Mouse (Mus musculus): ENCODE measurements around the gene Hnf4a. TPM values are rescaled to one million over a fixed set of nuclear protein-coding genes. Genes with fewer than 3 reads are reported as not detected.

The Hnf4a gene
- polyA plus RNA-seq, 1 experiment from 2014 or later = not detected

GRCm38 (mm10) chr2:163601712-163602100, 95.1 kb downstream of the Hnf4a start:
- peak overlapping the region; percentile 92 for H3K4me3 ChIP-seq (ENCODE audit: low read length)
- H3K27ac ChIP-seq (ENCODE audit: low read length) = no peak overlapping the region
- ATAC-seq (ENCODE audit: low read depth) = no peak
- H3K4me1 ChIP-seq (replicated peaks; ENCODE audit: control insufficient read depth, insufficient read depth, low read length) = peaks cover 12% of the 10 kb centered on the region
- 69% methylated on average over 7 of the region's 7 CpGs for WGBS
- peak overlapping the region; percentile 98 for H3K9ac ChIP-seq (ENCODE audit: low read length)
- peak overlapping the region; percentile 94 for H3K4me2 ChIP-seq (ENCODE audit: low read depth, low read length)
- no peaks in the 10 kb centered on the region for H3K9me3 ChIP-seq (ENCODE audit: control insufficient read depth, low read length)
- H3K27me3 ChIP-seq (ENCODE audit: control insufficient read depth, insufficient read depth, low read depth, low read length) = no peaks in the 10 kb centered on the region
- no peaks in the 10 kb centered on the region for H3K36me3 ChIP-seq (ENCODE audit: control insufficient read depth, insufficient read depth, low read length)

GRCm38 (mm10) chr2:163602101-163602971, 95.7 kb downstream of the Hnf4a start, which contains the start of gene Ttpal:
TSS of gene Ttpal (plus strand) at chr2:163602314.
- Histone ChIP-seq H3K27ac (ENCODE audit: low read length) (peak within 1 kb of the TSS; percentile 86), H3K9ac (ENCODE audit: low read length) (peak within 1 kb of the TSS; percentile 98), H3K4me3 (ENCODE audit: low read length) (peak within 1 kb of the TSS; percentile 92), H3K36me3 (ENCODE audit: control insufficient read depth, insufficient read depth, low read length) (no peaks in the 10 kb centered on the region), H3K27me3 (ENCODE audit: control insufficient read depth, insufficient read depth, low read depth, low read length) (no peaks in the 10 kb centered on the region), H3K4me1 (replicated peaks; ENCODE audit: control insufficient read depth, insufficient read depth, low read length) (peaks cover 9% of the 10 kb centered on the region), H3K9me3 (ENCODE audit: control insufficient read depth, low read length) (no peaks in the 10 kb centered on the region), H3K4me2 (ENCODE audit: low read depth, low read length) (peak within 1 kb of the TSS; percentile 94)
- WGBS = 1% methylated on average over 55 of the region's 57 CpGs
- ATAC-seq (ENCODE audit: low read depth) = peak; percentile 96

DNA sequence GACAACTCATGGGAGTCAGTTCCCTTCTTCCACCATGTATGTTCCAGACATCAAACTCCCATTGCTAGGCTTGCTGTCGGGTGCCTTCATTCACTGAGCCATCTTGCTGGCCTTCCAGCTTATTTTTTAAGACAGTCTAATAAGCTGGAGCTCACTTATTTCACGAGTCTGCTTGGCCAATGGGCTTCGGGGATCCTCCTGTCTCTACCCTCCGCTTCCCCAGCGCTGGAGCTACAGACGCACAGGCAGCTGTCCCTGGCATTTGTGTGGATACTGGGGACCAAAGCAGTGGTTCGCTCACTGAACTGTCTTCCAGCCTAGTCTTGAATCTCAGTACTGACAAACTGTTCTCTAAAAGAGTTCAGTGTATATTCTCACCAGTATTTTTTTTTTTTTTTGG, 99.6 kb downstream of the Hnf4a start:
- H3K9me3 ChIP-seq (ENCODE audit: control insufficient read depth, low read length) = no peaks in the 10 kb centered on the region
- 84% methylated on average over 7 of the region's 7 CpGs for WGBS
- H3K4me2 ChIP-seq (ENCODE audit: low read depth, low read length) = no peak overlapping the region
- H3K9ac ChIP-seq (ENCODE audit: low read length) = no peak overlapping the region
- no peak for ATAC-seq (ENCODE audit: low read depth)
- H3K4me1 ChIP-seq (replicated peaks; ENCODE audit: control insufficient read depth, insufficient read depth, low read length) = peaks cover 9% of the 10 kb centered on the region
- H3K27me3 ChIP-seq (ENCODE audit: control insufficient read depth, insufficient read depth, low read depth, low read length) = no peaks in the 10 kb centered on the region
- H3K27ac ChIP-seq (ENCODE audit: low read length) = no peak overlapping the region
- no peak overlapping the region for H3K4me3 ChIP-seq (ENCODE audit: low read length)
- no peaks in the 10 kb centered on the region for H3K36me3 ChIP-seq (ENCODE audit: control insufficient read depth, insufficient read depth, low read length)

DNA sequence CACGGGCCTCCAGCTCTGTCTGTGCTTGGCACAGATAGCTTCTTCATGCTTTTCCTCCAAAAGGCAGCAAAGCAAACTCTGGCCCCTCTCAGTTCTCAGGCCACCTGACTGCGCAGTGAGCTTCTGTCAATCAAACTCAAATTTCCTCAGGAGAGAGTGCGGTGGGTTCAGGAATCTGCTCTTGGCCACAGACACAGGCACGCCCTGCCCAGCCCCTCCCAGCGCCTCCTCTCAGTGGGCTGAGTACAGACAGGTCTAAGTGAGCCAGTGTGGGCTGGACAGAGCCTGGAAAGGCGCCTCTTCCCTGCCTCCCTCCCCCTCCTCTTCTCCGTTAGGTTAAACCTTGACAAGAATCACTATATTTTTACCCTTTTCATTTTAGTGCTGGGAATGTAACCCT, 101.4 kb downstream of the Hnf4a start:
- Histone ChIP-seq H3K4me2 (ENCODE audit: low read depth, low read length) (no peak overlapping the region), H3K9me3 (ENCODE audit: control insufficient read depth, low read length) (no peaks in the 10 kb centered on the region), H3K27ac (ENCODE audit: low read length) (no peak overlapping the region), H3K9ac (ENCODE audit: low read length) (no peak overlapping the region), H3K27me3 (ENCODE audit: control insufficient read depth, insufficient read depth, low read depth, low read length) (no peaks in the 10 kb centered on the region), H3K36me3 (ENCODE audit: control insufficient read depth, insufficient read depth, low read length) (no peaks in the 10 kb centered on the region), H3K4me1 (replicated peaks; ENCODE audit: control insufficient read depth, insufficient read depth, low read length) (peaks cover 1% of the 10 kb centered on the region), H3K4me3 (ENCODE audit: low read length) (no peak overlapping the region)
- ATAC-seq (ENCODE audit: low read depth) = no peak
- WGBS = 83% methylated on average over 7 of the region's 7 CpGs

DNA sequence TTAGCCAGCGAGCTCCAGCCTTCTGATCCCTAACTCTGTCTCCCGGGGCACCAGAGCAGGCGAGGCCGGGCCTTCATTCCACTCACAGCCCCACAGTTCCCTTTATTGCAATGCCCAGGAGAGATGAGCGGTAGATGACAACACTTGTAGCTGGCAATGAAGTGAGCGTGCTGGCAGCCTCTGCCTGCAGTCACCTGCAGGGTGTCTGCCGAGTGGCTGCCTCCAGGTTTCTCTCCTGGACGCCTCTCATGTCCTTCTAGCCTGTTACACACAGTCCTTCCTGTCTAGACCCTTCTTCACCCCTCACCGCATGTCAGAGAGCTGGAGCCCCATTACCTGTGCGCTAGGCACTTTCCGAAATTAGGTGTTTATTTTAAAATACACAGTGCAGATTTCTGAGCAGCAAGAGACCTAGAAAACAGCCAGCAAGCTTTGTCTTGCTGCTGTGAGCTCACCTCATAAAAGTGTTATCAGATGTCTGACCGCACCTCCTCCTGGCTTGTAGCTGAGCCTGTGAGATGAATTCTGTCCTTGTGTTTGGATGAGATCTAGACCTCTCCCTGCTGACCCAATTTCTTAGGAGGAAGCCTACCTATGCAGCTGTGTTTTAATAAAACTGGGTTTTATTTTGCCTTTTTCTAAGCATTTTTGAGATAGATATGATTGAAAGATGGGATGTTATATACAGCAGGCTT, 102.8 kb downstream of the Hnf4a start:
- Histone ChIP-seq H3K27me3 (ENCODE audit: control insufficient read depth, insufficient read depth, low read depth, low read length) (no peaks in the 10 kb centered on the region), H3K36me3 (ENCODE audit: control insufficient read depth, insufficient read depth, low read length) (peaks cover 9% of the 10 kb centered on the region), H3K4me3 (ENCODE audit: low read length) (no peak overlapping the region), H3K4me2 (ENCODE audit: low read depth, low read length) (no peak overlapping the region), H3K9ac (ENCODE audit: low read length) (no peak overlapping the region), H3K27ac (ENCODE audit: low read length) (no peak overlapping the region), H3K9me3 (ENCODE audit: control insufficient read depth, low read length) (no peaks in the 10 kb centered on the region), H3K4me1 (replicated peaks; ENCODE audit: control insufficient read depth, insufficient read depth, low read length) (no peaks in the 10 kb centered on the region)
- ATAC-seq (ENCODE audit: low read depth) = no peak
- 84% methylated on average over 12 of the region's 12 CpGs for WGBS

DNA sequence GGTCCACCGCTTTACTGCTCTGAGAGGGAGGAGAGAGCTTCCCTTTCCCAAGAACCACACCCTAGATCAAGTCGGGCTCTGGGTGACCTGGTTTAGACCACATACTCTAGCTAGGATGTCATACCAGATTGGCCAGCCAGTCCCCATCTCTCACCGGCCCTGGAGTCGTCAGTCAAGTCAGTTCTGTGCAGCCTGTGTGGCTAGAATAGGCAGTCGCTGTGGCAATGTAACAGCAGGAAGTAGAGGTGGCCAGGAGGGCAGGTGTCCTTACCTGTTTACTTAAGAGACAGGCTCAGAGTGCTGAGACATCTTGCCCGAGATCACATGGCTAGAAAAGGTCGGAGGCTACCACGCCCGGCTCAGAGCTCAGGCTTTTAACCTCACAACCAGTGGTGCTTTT, 104.6 kb downstream of the Hnf4a start:
- 74% methylated on average over 9 of the region's 9 CpGs for WGBS
- H3K9ac ChIP-seq (ENCODE audit: low read length) = no peak overlapping the region
- no peaks in the 10 kb centered on the region for H3K27me3 ChIP-seq (ENCODE audit: control insufficient read depth, insufficient read depth, low read depth, low read length)
- no peak overlapping the region for H3K27ac ChIP-seq (ENCODE audit: low read length)
- no peak overlapping the region for H3K4me3 ChIP-seq (ENCODE audit: low read length)
- no peaks in the 10 kb centered on the region for H3K4me1 ChIP-seq (replicated peaks; ENCODE audit: control insufficient read depth, insufficient read depth, low read length)
- no peak overlapping the region for H3K4me2 ChIP-seq (ENCODE audit: low read depth, low read length)
- no peak for ATAC-seq (ENCODE audit: low read depth)
- H3K36me3 ChIP-seq (ENCODE audit: control insufficient read depth, insufficient read depth, low read length) = peaks cover 19% of the 10 kb centered on the region
- no peaks in the 10 kb centered on the region for H3K9me3 ChIP-seq (ENCODE audit: control insufficient read depth, low read length)

- Histone ChIP-seq H3K36me3 (ENCODE audit: control insufficient read depth, insufficient read depth, low read length) (peaks cover 28% of the 10 kb centered on the region), H3K9me3 (ENCODE audit: control insufficient read depth, low read length) (no peaks in the 10 kb centered on the region), H3K9ac (ENCODE audit: low read length) (no peak overlapping the region), H3K4me1 (replicated peaks; ENCODE audit: control insufficient read depth, insufficient read depth, low read length) (no peaks in the 10 kb centered on the region), H3K4me2 (ENCODE audit: low read depth, low read length) (no peak overlapping the region), H3K4me3 (ENCODE audit: low read length) (no peak overlapping the region), H3K27me3 (ENCODE audit: control insufficient read depth, insufficient read depth, low read depth, low read length) (no peaks in the 10 kb centered on the region), H3K27ac (ENCODE audit: low read length) (no peak overlapping the region)
- WGBS = 93% methylated on average over 5 of the region's 5 CpGs
- ATAC-seq (ENCODE audit: low read depth) = no peak
Measured at GRCm38 (mm10) chr2:163613206-163613605, 106.6 kb downstream of the Hnf4a start.

- no peaks in the 10 kb centered on the region for H3K27me3 ChIP-seq (ENCODE audit: control insufficient read depth, insufficient read depth, low read depth, low read length)
- H3K36me3 ChIP-seq (ENCODE audit: control insufficient read depth, insufficient read depth, low read length) = peaks cover 36% of the 10 kb centered on the region
- ATAC-seq (ENCODE audit: low read depth) = no peak
- H3K4me2 ChIP-seq (ENCODE audit: low read depth, low read length) = no peak overlapping the region
- H3K9me3 ChIP-seq (ENCODE audit: control insufficient read depth, low read length) = no peaks in the 10 kb centered on the region
- WGBS = 89% methylated on average over 4 of the region's 4 CpGs
- H3K4me1 ChIP-seq (replicated peaks; ENCODE audit: control insufficient read depth, insufficient read depth, low read length) = no peaks in the 10 kb centered on the region
- no peak overlapping the region for H3K9ac ChIP-seq (ENCODE audit: low read length)
- no peak overlapping the region for H3K27ac ChIP-seq (ENCODE audit: low read length)
- H3K4me3 ChIP-seq (ENCODE audit: low read length) = no peak overlapping the region
Measured at GRCm38 (mm10) chr2:163613990-163614389, 107.4 kb downstream of the Hnf4a start.

GRCm38 (mm10) chr2:163615401-163615800, 108.8 kb downstream of the Hnf4a start:
- H3K4me2 ChIP-seq (ENCODE audit: low read depth, low read length) = no peak overlapping the region
- H3K36me3 ChIP-seq (ENCODE audit: control insufficient read depth, insufficient read depth, low read length) = peaks cover 47% of the 10 kb centered on the region
- no peak overlapping the region for H3K4me3 ChIP-seq (ENCODE audit: low read length)
- no peak overlapping the region for H3K27ac ChIP-seq (ENCODE audit: low read length)
- H3K4me1 ChIP-seq (replicated peaks; ENCODE audit: control insufficient read depth, insufficient read depth, low read length) = no peaks in the 10 kb centered on the region
- H3K27me3 ChIP-seq (ENCODE audit: control insufficient read depth, insufficient read depth, low read depth, low read length) = no peaks in the 10 kb centered on the region
- H3K9me3 ChIP-seq (ENCODE audit: control insufficient read depth, low read length) = no peaks in the 10 kb centered on the region
- no peak overlapping the region for H3K9ac ChIP-seq (ENCODE audit: low read length)
- ATAC-seq (ENCODE audit: low read depth) = no peak
- 92% methylated on average over 9 of the region's 9 CpGs for WGBS

Measured in lung, embryonic 16.5 days (tissue).